Mouse (Mus musculus) forebrain, embryonic 13.5 days (tissue): ENCODE data around the gene Psma7. TPM values are rescaled to one million over a fixed set of nuclear protein-coding genes. Genes with fewer than 3 reads are reported as not detected.

Experiments
- ATAC-seq: fragments of 200-750 bp; cut with Nextera tagmentation; 2 replicates; pipeline ENCODE4 v1.8.0; 2017
- H3K27ac ChIP-seq: fragments of 300-500 bp; sonication (generic); 2 replicates; pipeline ENCODE4 v1.5.1; 2015; ENCODE audit warnings: inconsistent platforms, mild to moderate bottlenecking, moderate library complexity
- H3K27me3 ChIP-seq: fragments of 300-500 bp; sonication (generic); 2 replicates; pipeline ENCODE4 v1.6.1; 2015; ENCODE audit warnings: mild to moderate bottlenecking, inconsistent platforms
- H3K36me3 ChIP-seq: fragments of 300-500 bp; sonication (generic); 2 replicates; pipeline ENCODE4 v1.6.1; 2015; ENCODE audit warnings: mild to moderate bottlenecking, inconsistent platforms; ENCODE audit not compliant: poor library complexity, severe bottlenecking
- H3K4me1 ChIP-seq: fragments of 300-500 bp; sonication (generic); 2 replicates; pipeline ENCODE4 v1.6.1; 2015; ENCODE audit warnings: inconsistent platforms
- H3K4me2 ChIP-seq: fragments of 300-500 bp; sonication (generic); 2 replicates; pipeline ENCODE4 v1.6.1; 2015; ENCODE audit warnings: inconsistent platforms, mild to moderate bottlenecking, moderate library complexity
- H3K4me3 ChIP-seq: fragments of 300-500 bp; sonication (generic); 2 replicates; pipeline ENCODE4 v1.5.1; 2015; ENCODE audit warnings: mild to moderate bottlenecking, inconsistent platforms
- H3K9ac ChIP-seq: fragments of 300-500 bp; sonication (generic); 2 replicates; pipeline ENCODE4 v1.6.1; 2015; ENCODE audit warnings: mild to moderate bottlenecking, inconsistent platforms
- H3K9me3 ChIP-seq: fragments of 300-500 bp; sonication (generic); replicated peaks from 2 replicates; pipeline ENCODE4 v1.6.1; 2016; ENCODE audit warnings: inconsistent platforms
- WGBS: fragments of 180-500 bp; shearing (Covaris S2); methylation state at CpG from one replicate; pipeline ENCODE4 v1.1.7; 2015; 5-methylcytosine and 5-hydroxymethylcytosine counted together
- polyA plus RNA-seq: library from polyadenylated mRNA; unstranded; fragments of >200 nt; fragmentation: Nextera tagmentation; extraction: Ambion mirVana; gene quantifications from 2 replicates; pipeline ENCODE4 v1.2.1, GENCODE M21; 2015

Psma7 gene
- polyA plus RNA-seq, 1 experiment from 2014 or later: 737 TPM

GRCm38 (mm10) chr2:180070481-180071453, 28.5 kb upstream of the Psma7 start, which contains the start of gene Mtg2:
Gene Mtg2 (plus strand): TSS chr2:180070588.
- Histone ChIP-seq H3K36me3 (peaks cover 23% of the 10 kb centered on the region), H3K27me3 (no peaks in the 10 kb centered on the region), H3K9me3 (no peaks in the 10 kb centered on the region), H3K9ac (peak within 1 kb of the TSS; percentile 77), H3K4me1 (peaks cover 15% of the 10 kb centered on the region), H3K4me2 (peak within 1 kb of the TSS; percentile 93), H3K27ac (peak within 1 kb of the TSS; percentile 82), H3K4me3 (peak within 1 kb of the TSS; percentile 75)
- WGBS: 5% methylated on average over 58 of the region's 58 CpGs
- ATAC-seq: peak; percentile 98

DNA sequence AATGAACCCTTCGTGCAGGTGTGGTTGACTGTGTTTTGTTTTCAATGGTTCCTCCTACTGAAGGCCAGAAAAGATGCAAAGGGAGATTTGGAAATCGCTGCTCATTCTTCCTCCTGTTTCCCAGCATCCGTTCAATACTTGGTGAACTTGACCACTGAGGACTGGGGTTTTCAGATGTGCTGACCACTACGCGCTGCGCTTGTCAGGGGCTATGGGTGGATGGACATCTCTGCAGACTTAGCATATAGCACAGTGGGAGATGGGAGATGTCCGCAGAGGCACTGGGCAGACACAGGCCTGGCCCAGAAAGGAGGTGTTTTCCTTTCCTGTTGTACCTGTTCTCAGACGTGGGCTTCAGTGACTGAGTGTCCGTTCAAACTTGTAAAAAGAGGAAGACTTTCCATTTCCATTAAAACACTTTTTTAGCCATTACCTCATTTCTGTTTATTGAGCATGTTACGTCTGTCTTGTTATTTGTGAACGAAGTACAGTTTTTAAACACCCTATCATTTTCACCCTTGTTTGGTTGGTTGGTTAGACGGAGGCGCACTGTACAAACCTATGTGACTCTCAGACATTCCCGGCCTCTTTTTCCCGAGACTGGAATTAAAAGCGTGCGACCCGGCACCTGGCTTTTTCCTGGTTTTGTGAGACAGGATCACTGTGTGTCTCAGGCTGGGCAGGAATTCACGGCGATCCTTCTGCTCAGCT, 27.7 kb upstream of the Psma7 start:
- no peaks in the 10 kb centered on the region for H3K27me3 ChIP-seq
- H3K36me3 ChIP-seq: peaks cover 31% of the 10 kb centered on the region
- H3K4me3 ChIP-seq: peak overlapping the region; percentile 75
- WGBS: 37% methylated on average over 20 of the region's 20 CpGs
- peak overlapping the region; percentile 77 for H3K9ac ChIP-seq
- peaks cover 15% of the 10 kb centered on the region for H3K4me1 ChIP-seq
- peak overlapping the region; percentile 82 for H3K27ac ChIP-seq
- peak; percentile 77 for ATAC-seq
- no peaks in the 10 kb centered on the region for H3K9me3 ChIP-seq
- peak overlapping the region; percentile 93 for H3K4me2 ChIP-seq

GRCm38 (mm10) chr2:180063338-180064131, 21.3 kb upstream of the Psma7 start:
- Histone ChIP-seq H3K4me3 (no peak overlapping the region), H3K27ac (no peak overlapping the region), H3K9ac (no peak overlapping the region), H3K4me2 (no peak overlapping the region), H3K27me3 (no peaks in the 10 kb centered on the region), H3K9me3 (no peaks in the 10 kb centered on the region), H3K4me1 (no peaks in the 10 kb centered on the region), H3K36me3 (peaks cover 86% of the 10 kb centered on the region)
- no peak for ATAC-seq
- 95% methylated on average over 11 of the region's 11 CpGs for WGBS

GRCm38 (mm10) chr2:180053001-180053400, 10.8 kb upstream of the Psma7 start:
- no peak overlapping the region for H3K9ac ChIP-seq
- H3K4me3 ChIP-seq: no peak overlapping the region
- H3K4me2 ChIP-seq: no peak overlapping the region
- no peaks in the 10 kb centered on the region for H3K4me1 ChIP-seq
- 97% methylated on average over 9 of the region's 9 CpGs for WGBS
- no peaks in the 10 kb centered on the region for H3K9me3 ChIP-seq
- H3K36me3 ChIP-seq: peaks cover 56% of the 10 kb centered on the region
- ATAC-seq: no peak
- H3K27ac ChIP-seq: no peak overlapping the region
- no peaks in the 10 kb centered on the region for H3K27me3 ChIP-seq

DNA sequence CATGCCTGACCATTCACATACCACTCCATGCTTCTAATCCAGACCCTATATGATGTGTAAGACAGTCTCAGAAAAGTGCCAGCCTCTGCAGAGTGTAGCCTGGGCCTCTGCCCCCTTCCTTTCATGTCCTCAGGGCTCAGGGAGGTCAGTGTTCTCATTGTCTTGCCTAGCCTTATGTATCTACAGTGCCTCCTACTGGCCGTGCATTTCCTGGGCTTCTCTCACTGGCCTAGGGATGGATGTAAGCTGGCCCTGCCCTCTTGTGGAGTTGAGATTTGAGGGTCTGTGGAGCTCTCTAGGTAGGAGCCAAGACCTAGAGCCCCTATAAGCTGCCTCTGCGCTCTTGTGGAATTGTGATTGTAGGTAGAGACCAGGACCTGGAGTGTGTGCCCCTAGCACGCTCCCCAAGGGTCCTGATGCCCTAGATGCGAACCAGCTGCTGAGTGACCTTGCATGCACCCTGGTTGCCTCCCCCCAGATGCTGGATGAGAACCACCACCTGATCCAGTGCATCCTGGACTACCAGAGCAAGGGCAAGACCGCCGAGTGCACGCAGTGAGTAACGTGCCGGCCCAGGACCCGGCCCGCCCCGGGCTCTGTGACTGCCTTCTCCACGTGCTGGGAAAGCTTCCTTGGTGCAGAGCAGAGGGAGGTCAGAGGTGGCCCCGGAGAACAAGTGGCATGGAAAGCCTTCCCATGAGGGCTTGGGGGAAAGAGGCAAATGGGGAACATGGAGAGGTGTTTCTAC, 9.9 kb upstream of the Psma7 start:
- 92% methylated on average over 14 of the region's 14 CpGs for WGBS
- Histone ChIP-seq H3K27ac (no peak overlapping the region), H3K4me3 (no peak overlapping the region), H3K27me3 (no peaks in the 10 kb centered on the region), H3K4me2 (no peak overlapping the region), H3K9ac (no peak overlapping the region), H3K36me3 (peaks cover 50% of the 10 kb centered on the region), H3K4me1 (no peaks in the 10 kb centered on the region), H3K9me3 (no peaks in the 10 kb centered on the region)
- 0 out of 2 replicates have a peak, but pooled peaks have one; percentile 9 for ATAC-seq

DNA sequence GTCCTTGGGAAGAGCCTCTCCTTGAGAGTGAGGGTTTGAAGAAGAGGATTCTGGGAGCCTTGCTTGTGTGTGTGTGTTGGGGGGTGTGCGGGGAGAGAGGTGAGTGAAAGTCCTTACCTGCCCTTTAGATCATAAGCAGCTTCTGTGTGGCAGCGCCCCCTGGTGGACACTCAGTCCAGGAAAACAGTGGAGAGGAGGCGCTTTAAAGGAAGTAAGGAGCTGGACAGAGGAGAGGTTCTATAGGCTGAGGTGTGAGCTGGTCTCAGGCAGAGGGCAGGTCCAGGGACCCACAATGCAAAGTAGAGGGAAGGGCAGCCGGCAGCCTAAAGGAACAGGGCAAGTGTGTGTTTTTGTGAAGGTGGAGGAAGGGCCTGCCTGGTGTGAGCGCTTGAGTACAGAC, 8.8 kb upstream of the Psma7 start:
- ATAC-seq: peak; percentile 56
- Histone ChIP-seq H3K9ac (no peak overlapping the region), H3K4me2 (no peak overlapping the region), H3K9me3 (no peaks in the 10 kb centered on the region), H3K27me3 (no peaks in the 10 kb centered on the region), H3K36me3 (peaks cover 49% of the 10 kb centered on the region), H3K4me3 (no peak overlapping the region), H3K27ac (no peak overlapping the region), H3K4me1 (no peaks in the 10 kb centered on the region)
- WGBS: 21% methylated on average over 5 of the region's 5 CpGs

- ATAC-seq: no peak
- Histone ChIP-seq H3K9ac (no peak overlapping the region), H3K4me2 (no peak overlapping the region), H3K27ac (no peak overlapping the region), H3K9me3 (no peaks in the 10 kb centered on the region), H3K4me1 (peaks cover 23% of the 10 kb centered on the region), H3K27me3 (no peaks in the 10 kb centered on the region), H3K36me3 (peaks cover 23% of the 10 kb centered on the region), H3K4me3 (no peak overlapping the region)
- WGBS: 94% methylated on average over 18 of the region's 18 CpGs
These were observed 5.9 kb upstream of the Psma7 start for GRCm38 (mm10) chr2:180047980-180048635.

DNA sequence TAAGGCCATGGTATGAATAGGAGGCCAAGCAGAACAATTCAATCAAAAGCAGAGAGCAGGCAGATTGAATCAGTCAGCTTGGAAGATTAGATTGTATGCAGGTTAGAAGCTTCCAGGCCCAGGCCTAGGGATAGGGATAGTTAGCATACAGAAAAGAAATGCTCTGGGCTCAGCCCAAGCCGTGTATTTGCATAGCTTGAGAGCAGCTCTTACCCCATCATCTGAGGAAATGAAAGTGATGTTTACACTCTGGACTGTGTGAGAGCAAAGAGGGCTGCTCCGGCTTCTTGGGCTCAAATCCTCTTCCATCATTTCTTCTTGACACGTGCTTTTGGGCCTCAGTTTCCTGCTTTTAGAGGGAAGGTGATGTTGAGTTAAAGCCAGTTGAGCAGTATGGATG, 5.3 kb upstream of the Psma7 start:
- peaks cover 23% of the 10 kb centered on the region for H3K4me1 ChIP-seq
- no peak overlapping the region for H3K9ac ChIP-seq
- ATAC-seq: no peak
- WGBS: 89% methylated on average over 3 of the region's 3 CpGs
- peaks cover 17% of the 10 kb centered on the region for H3K36me3 ChIP-seq
- H3K27me3 ChIP-seq: no peaks in the 10 kb centered on the region
- H3K9me3 ChIP-seq: no peaks in the 10 kb centered on the region
- no peak overlapping the region for H3K4me2 ChIP-seq
- no peak overlapping the region for H3K27ac ChIP-seq
- H3K4me3 ChIP-seq: no peak overlapping the region

- Histone ChIP-seq H3K4me1 (peaks cover 34% of the 10 kb centered on the region), H3K9ac (no peak overlapping the region), H3K36me3 (peaks cover 14% of the 10 kb centered on the region), H3K4me2 (no peak overlapping the region), H3K4me3 (no peak overlapping the region), H3K9me3 (no peaks in the 10 kb centered on the region), H3K27me3 (no peaks in the 10 kb centered on the region), H3K27ac (no peak overlapping the region)
- 58% methylated on average over 4 of the region's 4 CpGs for WGBS
- ATAC-seq: no peak
These were observed 3.0 kb upstream of the Psma7 start for GRCm38 (mm10) chr2:180045283-180045682.

DNA sequence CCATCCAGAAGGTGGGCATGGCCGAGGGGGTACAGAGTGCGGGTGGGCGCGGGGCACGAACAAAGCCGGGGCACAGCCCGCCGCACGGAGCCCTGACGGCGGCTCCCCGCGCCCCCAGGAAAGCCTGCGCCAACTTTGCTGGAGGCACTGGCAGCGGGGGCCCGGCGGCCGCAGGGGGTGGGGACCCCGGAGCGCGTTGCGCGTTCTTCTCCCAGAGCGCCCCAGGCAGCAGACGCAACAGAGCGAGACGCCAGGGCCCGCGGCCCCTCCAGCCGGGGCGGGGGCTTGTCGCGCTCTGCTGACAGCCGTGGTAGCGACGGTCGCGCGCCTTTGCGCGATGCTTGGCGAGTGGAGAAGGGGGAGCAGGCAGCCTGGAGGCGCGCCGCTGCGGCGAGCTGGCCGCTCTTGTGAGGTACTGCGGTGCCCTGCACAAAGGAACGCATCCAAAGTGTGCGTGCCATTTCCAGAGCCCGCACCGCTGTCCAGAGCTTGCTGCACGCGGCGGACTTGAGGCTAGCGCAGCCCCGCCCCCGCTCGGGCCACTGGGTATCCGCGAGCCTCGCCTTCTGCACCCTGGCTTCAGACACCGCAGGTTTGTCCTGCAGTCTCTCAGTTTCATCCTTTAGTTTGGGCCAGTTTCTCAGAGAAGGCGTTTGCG, 754 bp upstream of the Psma7 start:
- H3K4me1 ChIP-seq: peaks cover 43% of the 10 kb centered on the region
- H3K27ac ChIP-seq: peak overlapping the region; percentile 93
- peaks cover 27% of the 10 kb centered on the region for H3K36me3 ChIP-seq
- under 1% methylated on average over 63 of the region's 66 CpGs for WGBS
- no peaks in the 10 kb centered on the region for H3K9me3 ChIP-seq
- ATAC-seq: peak; percentile 66
- H3K4me2 ChIP-seq: peak overlapping the region; percentile 87
- H3K27me3 ChIP-seq: no peaks in the 10 kb centered on the region
- H3K9ac ChIP-seq: peak overlapping the region; percentile 86
- peak overlapping the region; percentile 73 for H3K4me3 ChIP-seq
